Mouse (Mus musculus) embryonic fibroblast, embryonic 13.5 days (primary cell): ENCODE measurements at regions not wholly inside any gene's neighbourhood (a gene's known extent, or its start where the extent isn't known, plus 50 kb on each side); places are given as distances from the start of the nearest gene placed in this dataset.

Source experiments
- CTCF ChIP-seq: IDR thresholded peaks from 2 replicates; pipeline ENCODE4 v1.5.1; 2011; ENCODE audit warnings: mild to moderate bottlenecking, control low read depth, low read length, moderate library complexity, borderline replicate concordance; ENCODE audit not compliant: insufficient read depth
- POLR2A ChIP-seq: IDR thresholded peaks from 2 replicates; pipeline ENCODE4 v1.6.1; 2011; ENCODE audit warnings: low read depth, mild to moderate bottlenecking, control low read depth, low read length, moderate library complexity

- TF ChIP-seq POLR2A (no peak), CTCF (no peak)
Measured at GRCm38 (mm10) chr1:193552348-193552747, 182.2 kb upstream of the Camk1g start.
